Mouse (Mus musculus): Measurements from ENCODE around the gene Met. TPM values are rescaled to one million over a fixed set of nuclear protein-coding genes. Genes with fewer than 3 reads are reported as not detected.

The Met gene
- polyA plus RNA-seq, 1 experiment, result 14.7 TPM

DNA sequence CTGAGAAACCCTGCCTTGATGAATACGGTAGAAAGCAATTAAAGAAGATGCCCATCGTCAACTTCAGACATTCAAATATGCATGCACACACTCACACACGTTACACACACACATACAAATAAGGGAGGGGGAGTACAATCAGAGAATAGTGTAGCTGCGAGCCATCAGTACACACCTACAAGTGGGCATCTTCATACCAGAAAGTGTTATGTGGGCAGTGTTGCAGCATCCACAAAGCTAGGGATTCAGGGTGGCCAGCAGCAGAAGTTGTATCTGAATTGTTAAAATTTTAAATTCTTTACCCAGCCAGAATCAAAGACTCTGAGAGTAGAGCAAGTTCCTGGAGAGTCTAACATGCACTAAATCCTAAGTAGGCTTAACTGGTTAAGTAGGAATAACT lies 157.2 kb downstream of the Met start:
- TF ChIP-seq POLR2A (IDR thresholded peaks at IDR 0.05; ENCODE audit: low read depth, low read length) (no peak), CTCF (IDR thresholded peaks at IDR 0.05; ENCODE audit: borderline replicate concordance, insufficient read depth, low read length) (no peak)
- Histone ChIP-seq H3K27ac (ENCODE audit: insufficient read depth, low read length) (no peak overlapping the region), H3K4me1 (ENCODE audit: control insufficient read depth, insufficient read depth, low read length) (no peaks in the 10 kb centered on the region), H3K4me3 (ENCODE audit: insufficient read depth, low read length) (no peak overlapping the region)

DNA sequence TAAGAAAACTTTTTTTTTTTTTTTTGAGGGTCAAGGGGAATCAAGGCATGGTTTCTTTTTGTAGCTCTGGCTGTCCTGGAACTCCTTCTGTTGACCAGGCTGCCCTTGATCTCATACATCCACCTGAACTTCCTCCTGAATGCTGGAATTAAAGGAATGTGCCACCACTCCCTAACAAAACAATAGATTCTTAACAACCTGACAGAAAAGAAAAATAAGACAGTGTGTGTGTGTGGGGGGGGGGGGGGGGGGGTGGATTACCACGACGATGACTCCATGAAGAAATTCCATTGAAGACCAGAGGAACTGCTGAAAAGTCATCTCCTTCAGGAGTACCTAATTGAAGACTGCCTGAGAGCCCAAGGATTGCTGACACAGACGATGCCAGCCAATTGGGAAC lies 157.8 kb downstream of the Met start:
- TF ChIP-seq POLR2A (IDR thresholded peaks at IDR 0.05; ENCODE audit: low read depth, low read length), result no peak
- no peak for TF ChIP-seq CTCF (IDR thresholded peaks at IDR 0.05; ENCODE audit: borderline replicate concordance, insufficient read depth, low read length)
- no peak overlapping the region for H3K4me3 ChIP-seq (ENCODE audit: insufficient read depth, low read length)
- H3K27ac ChIP-seq (ENCODE audit: insufficient read depth, low read length), result no peak overlapping the region
- no peaks in the 10 kb centered on the region for H3K4me1 ChIP-seq (ENCODE audit: control insufficient read depth, insufficient read depth, low read length)

Other genes with a start within 250 kb of the Met start
- gene Cav2, start 182.6 kb upstream of the Met start, polyA plus RNA-seq (2011; ENCODE audit: insufficient read length, low read depth, missing spikeins), result 45.6 and 74.2 TPM in 2 replicates
- gene Cav1, start 157.5 kb upstream of the Met start, polyA plus RNA-seq (2011; ENCODE audit: insufficient read length, low read depth, missing spikeins), result 610 and 713 TPM in 2 replicates
- gene Capza2, start 172.4 kb downstream of the Met start, polyA plus RNA-seq (2011; ENCODE audit: insufficient read length, low read depth, missing spikeins), result 271 and 367 TPM in 2 replicates
- gene St7, start 229.1 kb downstream of the Met start, polyA plus RNA-seq (2011; ENCODE audit: insufficient read length, low read depth, missing spikeins), result 20.0 and 23.0 TPM in 2 replicates